Mouse (Mus musculus) thymus, postnatal 4 days (tissue): ENCODE results near the gene Gm5741.
A peak's percentile ranks its signal among the peaks of the same experiment; 100 is the strongest.

Source experiments
- DNase-seq: peaks from one replicate; pipeline ENCODE4 v3.0.0; 2021

Gm5741 gene

DNA sequence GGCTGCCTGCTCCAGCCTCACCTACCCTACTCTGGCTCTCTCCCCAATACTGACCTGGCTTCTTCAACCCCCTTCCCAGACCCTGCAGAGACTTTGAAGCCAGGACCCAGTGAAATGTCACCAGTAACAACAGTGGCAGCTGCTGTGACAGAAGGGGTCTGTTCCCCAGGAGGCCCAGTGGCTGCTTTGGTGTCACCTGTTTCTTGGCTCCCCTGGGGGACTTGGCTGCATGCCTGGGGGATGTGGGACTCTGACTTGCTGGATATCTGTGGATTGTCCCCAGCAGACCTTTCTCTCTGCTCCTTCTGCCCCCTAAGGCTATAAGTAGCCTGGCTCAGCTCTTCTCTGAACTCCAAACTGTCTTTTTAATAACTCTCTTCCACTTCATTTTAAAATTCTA, at the start of gene Gm5741:
Gm5741 (minus strand) TSS at position 1 of the 400 bp plus-strand sequence.
- DNase-seq = no peak

DNA sequence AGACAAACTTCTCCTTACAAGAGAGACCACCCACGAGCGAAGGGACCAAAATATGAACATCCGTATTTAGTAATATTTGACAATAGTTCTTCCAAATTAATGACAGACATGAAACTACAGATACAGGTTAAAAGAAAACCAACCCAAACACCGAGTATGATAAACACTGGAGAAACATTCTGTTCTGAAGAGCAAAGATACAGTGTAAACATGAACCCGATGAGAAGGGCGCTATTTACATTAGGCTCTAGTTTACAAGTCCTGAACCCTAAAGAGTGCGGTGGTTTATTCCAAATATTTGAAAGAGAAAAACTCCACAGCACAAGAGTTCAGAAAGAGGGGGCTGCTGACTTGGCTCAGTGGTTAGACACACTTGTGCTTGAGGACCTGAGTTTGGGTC, 49.2 kb upstream of the Gm5741 start:
- DNase-seq = no peak

DNA sequence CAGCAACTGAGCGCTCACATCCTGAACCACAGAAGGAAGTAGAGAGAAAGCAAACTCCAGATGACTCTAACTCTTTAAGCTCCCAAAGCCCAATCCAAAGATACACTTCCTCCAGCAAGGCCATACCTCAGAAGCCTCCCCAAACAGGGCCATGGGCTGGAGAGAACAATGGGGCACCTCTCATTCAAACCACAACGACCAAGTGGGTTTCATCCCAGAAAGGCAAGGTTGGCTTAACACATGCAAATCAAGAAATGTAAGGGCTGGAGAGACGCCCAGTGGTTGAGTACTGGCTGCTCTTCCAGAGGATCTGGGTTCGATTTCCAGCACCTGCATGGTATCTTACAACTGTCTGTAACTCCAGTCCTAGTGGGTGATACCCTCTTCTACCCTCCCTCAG, 47.7 kb upstream of the Gm5741 start:
- DNase-seq = no peak

DNA sequence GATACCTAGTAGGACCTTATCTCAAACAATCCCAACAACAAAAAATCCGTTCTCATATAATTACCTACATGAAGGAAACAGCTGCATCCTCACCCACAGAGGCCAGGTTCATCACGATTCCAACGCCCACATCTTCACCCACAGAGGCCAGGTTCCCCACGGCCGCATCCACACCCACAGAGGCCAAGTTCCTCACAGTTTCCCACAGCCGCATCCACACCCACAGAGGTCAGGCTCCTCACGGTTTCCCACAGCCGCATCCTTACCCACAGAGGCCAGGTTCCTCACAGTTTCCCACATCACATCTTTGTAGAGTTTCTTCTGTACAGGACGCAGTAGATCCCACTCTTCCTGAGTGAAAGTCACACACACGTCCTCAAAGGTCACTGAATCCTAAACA, 45.5 kb upstream of the Gm5741 start:
- no peak for DNase-seq

DNA sequence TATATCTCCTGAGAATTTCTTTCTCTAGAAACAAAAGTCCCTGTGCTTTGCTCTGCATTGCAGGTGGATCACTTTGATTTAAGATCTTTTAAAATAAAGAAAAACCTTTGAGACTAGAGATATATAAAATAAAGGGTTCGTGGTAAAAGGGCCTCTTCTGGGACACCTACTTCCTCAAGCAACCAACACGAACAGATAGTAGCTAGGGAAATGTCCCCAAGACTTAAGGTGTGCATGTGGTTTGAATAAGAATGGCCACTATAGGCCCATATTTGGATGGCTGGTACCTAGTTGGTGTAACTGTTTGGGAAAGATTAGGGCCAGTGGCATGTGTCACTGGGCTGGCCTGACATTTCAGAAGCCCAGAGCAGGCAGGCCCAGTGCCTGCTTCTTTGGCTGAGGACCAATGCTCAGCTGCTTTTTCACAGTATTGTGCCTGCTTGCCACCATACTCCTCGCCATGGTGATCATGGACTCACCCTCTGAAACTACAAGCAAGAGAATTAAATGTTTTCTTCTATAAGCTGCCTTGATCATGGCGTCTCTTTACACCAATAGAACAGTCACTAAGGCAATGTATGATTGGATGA, 32.4 kb upstream of the Gm5741 start:
- no peak for DNase-seq

DNA sequence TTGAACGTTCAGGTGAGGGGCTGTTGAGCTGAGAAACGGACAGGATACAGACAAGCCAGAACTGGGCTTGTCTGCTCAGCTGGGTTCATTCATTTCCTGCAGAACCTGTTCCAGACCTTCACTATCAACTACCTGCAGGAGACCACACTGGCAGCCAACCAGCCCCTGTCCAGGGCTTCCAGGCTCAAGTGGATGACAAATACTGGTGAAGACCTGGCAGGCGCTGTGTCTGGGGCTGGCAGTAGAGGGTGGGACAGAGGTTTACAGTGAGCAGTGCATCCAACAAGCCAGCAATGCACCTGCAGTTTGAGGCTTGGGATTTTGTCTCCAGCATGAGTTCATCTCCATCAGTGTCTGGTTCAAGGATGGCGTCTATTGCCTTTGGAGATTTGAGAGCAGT, 29.1 kb upstream of the Gm5741 start:
- DNase-seq = no peak

DNA sequence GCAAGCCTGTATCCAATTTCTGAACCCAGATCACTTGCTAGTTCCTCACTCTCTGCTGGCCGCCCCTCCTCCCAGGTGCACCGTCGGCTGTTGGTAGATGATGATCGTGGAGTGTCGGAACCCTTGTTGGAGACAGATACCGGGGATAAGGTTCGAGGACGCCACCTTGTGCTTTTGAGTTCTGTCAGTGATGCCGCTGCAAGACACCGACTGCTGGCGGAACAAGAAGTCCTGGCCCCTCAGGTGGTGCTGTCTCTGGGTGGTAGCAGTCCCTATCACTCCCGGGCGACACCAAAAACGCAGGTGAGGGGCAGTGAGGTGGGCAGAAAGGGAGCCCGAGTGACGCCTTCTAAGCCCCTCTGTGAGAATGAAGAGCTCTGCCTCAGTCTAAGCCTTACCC, 28.4 kb upstream of the Gm5741 start:
- no peak for DNase-seq

DNA sequence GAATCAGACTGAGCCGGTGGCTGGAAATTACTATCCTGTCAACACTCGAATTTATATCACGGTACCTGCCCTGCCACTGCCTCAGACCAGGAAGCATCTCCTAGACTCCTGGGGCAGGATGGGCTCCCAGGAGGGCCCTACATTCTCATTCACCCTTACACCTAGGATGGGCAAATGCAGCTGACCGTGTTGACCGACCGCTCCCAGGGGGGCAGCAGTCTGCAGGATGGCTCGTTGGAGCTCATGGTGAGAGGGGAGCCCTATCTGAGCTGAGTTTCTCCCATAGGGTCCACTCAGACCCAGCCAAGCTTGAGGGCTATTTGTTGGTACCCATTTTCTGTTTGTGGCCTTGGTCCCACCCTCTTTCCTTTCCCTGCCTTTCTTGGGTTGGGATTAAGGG, 27.8 kb upstream of the Gm5741 start:
- no peak for DNase-seq

DNA sequence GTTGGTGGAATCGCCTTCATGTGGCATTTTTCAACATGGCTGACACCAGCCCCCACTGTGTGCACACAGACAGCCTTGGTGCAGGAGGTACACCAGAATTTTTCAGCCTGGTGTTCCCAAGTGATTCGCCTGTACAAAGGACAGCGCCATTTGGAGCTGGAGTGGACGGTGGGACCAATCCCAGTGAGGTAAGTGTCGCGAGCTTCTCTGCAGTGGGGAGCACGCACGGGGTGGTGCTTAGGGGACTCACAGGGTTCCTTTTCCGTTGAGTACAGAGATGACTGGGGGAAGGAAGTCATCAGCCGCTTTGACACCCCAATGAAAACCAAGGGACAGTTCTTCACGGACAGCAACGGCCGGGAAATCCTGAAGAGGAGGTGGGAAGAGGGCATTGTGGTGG, 27.3 kb upstream of the Gm5741 start:
- no peak for DNase-seq

DNA sequence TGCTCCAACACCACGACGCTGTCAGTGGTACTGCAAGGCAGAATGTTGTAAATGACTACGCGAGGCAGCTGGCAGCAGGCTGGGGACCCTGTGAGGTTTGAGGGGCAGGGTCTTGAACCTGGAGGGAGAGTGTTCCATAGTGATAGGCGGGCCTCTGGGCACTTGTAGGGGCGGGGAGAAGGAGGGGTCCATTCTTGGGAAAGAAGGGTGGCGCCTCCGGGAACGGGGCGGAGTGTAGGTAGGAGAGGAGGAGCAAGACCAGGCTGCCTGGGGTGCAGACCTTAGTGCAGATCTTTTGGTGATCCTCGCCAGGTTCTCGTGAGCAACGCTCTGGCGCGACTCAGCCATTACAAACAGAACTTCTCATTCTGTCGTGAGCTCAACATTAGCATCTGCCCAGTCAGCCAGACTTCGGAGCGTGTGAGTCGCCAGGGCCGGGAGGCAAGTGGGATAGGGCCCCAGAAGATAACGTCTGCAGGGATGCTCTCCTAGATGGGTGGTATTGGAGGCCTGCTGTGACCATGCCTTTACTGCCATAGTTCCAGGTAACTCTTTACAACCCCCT, 23.8 kb upstream of the Gm5741 start:
- DNase-seq = no peak

DNA sequence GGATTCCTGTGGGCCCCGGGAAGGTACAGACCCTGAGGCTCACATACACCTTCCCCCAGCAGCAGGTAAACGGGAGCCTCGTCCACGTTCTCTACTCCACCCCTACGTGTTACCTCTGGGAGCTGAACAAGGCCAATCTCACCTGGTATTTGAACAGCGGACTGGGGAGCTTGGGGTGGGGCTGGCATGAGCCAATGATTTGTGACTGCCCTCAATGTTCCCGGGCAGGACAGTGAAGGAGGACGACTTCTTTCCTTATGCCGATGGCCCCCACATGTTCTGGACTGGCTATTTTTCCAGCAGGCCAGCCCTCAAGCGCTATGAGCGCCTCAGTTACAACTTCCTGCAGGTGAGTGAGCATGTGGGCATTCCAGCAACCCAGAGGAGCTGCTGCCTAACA, 23.1 kb upstream of the Gm5741 start:
- no peak for DNase-seq

DNA sequence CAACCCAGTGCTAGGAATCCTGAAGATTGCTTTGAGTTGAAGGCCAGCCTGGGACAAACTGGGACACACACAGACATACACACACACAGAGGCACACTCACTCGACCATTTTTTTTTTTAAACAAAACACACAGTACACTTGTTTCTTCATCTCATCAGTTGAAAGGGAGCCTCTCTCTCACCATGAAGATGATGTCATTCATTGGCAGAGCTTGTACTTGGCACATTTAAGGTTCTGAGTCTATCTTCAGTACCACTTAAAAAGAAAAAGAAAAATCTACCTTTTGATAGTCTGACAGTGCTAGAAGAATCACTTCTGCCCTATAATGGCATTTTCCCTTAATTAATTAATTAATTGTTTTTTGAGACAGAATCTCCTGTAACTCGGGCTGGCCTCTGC, 21.0 kb upstream of the Gm5741 start:
- no peak for DNase-seq

DNA sequence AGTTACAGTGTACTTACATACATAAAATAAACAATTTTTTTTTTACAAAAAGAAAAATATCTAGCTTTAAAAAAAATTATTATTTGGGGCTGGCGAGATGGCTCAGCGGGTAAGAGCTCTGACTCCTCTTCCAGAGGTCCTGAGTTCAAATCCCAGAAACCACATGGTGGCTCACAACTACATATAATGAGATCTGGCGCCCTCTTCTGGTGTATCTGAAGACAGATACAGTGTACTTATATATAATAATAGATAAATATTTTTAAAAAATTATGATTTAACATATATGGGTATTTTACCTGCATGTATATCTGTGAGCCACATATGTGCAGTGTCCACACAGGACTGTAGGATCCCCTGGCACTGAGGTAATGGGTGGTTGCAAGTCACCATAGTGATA, 18.5 kb upstream of the Gm5741 start:
- peak; percentile 36 for DNase-seq

DNA sequence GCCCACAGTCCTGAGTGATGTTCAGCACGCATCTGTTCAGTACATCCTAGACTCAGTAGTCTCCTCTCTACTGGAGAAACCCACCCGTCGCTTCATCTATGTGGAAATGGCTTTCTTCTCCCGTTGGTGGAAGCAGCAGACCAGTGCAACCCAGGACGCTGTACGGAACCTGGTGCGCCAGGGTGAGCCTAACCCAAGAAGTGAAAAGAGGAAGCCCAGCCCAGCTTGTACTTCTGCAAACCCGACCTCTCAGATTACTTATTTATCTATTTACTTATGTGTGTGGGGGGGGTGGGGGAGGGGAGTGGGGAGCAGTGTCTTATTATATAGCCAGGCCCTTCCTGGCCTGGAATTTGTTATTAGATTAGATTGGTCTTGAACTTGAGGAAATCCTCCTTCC, 16.9 kb upstream of the Gm5741 start:
- DNase-seq = no peak

DNA sequence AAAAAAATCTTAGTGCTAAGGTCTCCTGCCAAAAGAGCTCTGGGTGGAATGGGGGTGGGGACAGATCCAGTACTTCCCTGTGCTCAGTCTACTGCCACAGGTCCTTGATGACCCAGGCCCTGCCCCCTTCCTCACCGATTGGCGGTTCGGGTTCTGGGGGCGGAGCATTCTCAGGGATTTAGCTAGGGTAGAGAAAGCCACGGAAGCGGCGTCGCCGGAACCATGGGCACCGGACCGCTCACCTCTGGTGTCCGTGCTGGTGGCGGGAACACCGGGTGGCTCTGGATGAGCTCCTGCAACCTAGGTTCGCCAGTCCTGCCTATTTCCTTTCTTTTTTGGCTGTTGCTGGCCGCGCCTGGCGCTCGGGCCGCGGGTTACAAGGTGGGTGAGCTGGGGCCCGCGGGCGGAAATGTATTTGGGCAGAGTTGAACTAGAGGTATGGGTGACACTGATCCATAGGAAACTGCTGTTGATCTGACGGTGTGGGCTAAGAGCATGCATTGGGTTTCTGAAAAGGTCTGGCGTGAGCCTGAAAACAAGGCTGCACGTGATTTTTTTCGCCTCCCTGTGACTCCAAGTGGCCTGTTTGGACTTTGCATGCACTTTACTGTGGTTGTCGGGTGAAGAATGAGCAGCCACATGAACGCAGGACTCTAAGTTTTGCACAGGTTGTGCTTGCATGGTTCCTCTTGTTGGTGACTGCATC, 15.5 kb upstream of the Gm5741 start, which contains the start of gene Man2b1:
Man2b1 (plus strand) TSS at position 163 of the 706 bp plus-strand sequence.
- DNase-seq = peak; percentile 88

DNA sequence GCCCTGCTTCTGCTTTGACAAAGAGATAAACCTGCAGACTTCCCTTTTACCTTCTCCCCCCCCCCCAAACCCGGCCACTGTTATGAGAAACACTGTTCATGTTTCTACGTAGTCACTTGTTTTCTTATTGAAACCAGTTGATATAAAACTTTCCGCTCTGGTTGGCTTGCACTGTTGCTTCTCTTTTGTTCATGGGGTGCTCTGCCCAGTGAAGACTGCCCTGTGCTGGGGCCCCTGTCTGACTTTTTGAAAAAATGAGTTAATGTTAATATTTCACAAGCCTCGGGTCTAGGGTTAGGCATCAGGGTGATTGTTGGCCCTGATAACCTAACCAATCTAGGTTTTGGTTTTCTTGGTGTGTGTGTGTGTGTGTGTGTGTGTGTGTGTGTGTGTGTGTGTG, 14.4 kb upstream of the Gm5741 start:
- peak; percentile 4 for DNase-seq

DNA sequence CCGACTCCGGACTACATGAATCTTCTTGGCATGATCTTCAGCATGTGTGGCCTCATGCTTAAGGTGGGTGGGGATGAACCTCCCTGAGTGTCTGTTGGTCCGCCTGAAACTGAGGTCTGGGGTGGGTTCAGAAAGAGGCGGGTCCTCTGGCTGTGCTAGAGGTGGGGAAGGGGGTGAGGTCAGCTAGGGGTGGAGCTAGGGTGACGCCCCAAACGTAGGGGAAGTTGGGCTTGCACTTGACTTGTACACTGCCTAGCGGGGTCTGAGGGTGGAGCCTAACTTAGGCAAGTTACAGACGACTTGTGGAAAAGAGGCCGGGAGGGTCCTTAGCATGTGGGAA, 13.4 kb upstream of the Gm5741 start, which contains the start of gene Wdr83:
Wdr83 (minus strand) TSS at position 91 of the 340 bp plus-strand sequence.
- DNase-seq = peak; percentile 73

DNA sequence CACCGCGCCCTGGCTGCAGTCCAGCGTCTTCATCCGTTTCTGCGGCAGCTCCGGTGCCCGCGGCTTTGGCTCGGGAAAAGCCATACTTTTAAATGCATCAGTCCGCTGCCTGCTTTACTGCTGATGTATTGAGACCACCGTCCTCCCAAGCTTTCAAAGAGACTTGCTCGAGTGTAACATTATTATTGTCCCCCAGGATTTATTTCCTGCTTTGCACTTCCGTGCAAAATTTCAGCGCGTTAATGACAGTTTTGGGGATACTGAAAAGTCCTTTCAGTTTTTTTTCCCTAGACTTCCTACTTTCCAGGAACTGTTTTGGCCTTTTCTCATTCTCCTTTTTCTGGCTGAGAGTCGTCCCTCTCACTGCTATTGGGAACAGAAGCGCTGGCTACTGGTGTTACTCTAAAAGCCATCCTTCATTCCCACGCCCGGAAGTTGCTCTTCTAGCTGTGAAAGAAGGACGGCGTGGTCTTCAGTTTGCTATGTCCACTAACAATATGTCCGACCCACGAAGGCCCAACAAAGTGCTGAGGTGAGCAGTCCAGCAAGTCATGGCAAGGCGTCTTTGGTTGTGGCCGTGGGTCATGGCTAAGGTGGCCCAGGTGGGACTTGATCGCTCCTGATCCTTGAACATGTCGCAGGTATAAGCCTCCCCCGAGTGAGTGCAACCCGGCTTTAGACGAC, 12.9 kb upstream of the Gm5741 start, which contains the start of gene Wdr83os:
Wdr83os (plus strand) TSS at position 209 of the 684 bp plus-strand sequence.
- peak; percentile 67 for DNase-seq

DNA sequence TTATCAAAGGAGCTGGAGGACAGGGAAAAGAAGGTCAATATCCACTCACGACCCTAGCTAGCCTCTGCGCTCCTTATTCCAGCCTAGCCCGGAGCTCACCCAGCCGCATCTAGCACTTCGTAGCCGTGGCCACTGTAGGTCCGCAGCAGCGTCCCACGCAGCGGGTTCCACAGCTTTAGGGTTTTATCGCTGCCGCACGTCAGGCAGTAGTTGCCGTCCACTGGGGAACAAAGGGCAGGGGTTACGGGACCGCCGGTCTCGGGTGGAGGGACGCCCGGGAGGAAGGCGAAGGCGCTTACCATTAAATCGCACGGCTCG, 12.4 kb upstream of the Gm5741 start:
- peak; percentile 64 for DNase-seq

DNA sequence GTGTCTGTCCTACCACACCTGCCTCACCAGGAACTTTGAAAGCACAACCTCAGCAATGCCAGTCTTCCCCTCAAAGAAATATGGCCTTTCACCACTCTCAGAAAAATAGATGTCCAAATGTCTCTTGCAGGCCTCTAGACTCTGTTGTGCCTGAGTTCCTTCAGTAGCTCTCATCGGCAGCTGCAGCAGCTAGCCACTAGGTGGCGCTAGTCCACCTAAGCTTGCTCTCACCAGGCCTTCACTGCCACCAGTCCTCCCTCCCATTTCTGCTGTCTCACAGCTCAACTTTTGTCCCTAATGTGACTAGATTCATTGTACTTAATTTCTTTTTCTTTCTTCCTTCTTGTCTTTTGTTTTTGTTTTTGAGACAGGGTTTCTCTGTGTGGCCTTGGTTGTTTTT, 9.2 kb upstream of the Gm5741 start:
- DNase-seq = peak; percentile 82

DNA sequence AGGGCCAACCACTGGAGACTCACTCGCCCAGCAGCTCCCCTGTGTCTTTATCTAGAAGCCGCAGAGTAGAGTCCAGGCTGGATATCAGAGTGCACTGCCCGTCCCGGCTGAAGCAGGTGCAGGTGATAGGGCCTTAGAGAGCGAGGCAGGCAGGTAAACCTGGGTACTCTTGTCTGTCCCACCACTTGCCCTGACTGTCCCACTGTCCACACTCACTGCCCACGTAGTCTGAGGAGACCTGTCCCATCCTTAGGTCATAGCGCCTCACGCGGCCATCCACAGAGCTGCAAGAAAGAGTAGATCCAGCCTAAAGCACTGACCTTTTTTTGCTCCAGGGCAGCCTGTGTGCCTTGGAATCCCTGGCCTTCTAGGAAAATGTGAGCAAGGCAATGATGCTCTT, 8.2 kb upstream of the Gm5741 start:
- DNase-seq = no peak

DNA sequence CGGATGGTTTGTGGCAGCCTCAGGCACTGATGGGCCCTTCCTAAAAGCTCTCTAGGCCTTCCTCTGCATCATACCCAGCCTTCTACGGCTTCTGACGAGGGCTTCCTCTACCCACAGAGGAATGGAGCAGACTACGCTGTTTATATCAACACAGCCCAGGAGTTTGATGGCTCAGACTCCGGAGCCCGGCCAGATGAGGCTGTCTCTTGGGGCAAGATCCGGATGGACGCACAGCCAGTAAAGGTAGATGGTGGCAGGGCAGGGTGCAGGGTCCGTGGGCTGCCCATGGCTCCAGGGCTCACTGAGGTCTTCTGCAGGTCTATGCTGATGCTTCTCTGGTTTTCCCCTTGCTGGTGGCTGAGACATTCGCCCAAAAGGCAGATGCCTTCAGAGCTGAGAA, 6.8 kb upstream of the Gm5741 start:
- no peak for DNase-seq

DNA sequence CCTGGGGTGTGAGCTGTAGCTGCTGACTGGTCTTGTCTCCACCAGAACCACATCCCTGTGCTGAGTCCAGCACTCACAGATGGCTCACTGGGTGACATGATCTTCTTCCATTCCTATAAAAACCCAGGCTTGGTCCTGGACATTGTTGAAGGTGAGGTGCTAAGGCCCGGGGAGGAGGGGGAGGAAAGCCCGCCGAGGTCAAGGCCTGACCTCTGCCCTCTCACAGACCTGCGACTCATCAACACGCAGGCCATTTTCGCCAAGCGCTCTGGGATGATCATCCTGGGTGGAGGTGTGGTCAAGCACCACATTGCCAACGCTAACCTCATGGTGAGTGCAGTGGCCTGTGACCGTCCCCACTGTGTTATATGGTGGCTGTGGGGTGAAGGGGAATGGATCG, 6.4 kb upstream of the Gm5741 start:
- DNase-seq = no peak

DNA sequence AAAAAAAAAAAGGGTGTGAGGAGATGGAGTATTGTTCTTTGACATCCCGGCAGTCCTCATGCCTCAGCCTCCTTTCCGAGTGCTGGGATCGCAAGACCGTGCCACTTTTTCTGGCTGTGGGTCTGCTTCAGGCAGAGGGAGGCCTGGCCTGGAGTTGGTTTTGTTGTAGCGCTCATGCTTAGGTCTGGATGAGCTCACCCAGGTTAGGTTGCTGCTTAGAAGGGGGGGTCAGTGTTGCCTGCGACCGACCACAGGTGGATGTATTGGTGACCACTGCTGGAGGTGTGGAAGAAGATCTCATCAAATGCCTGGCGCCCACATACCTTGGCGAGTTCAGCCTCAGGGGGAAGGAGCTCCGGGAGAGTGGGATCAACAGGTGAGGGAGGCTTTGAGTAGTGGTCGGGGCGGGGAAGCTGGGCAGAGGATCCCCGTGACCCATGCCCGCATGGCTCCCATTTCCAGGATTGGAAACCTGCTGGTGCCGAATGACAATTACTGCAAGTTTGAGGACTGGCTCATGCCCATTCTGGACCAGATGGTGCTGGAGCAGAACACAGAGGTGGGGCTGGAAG, 5.3 kb upstream of the Gm5741 start:
- no peak for DNase-seq
